Mouse (Mus musculus) heart, postnatal 36 days (tissue): Measurements from ENCODE around the gene Gm5426. TPM values are rescaled to one million over a fixed set of nuclear protein-coding genes. Genes with fewer than 3 reads are reported as not detected.

Experiments used
- microRNA-seq, 2 experiments: library from miRNA; unstranded; fragments of <30 nt; microRNA quantifications; one replicate each; pipeline ENCODE4 v1.2.0; 2021; ENCODE audit warnings: borderline number of aligned reads in 2 of 2
- total RNA-seq, 2 experiments: library from RNA; stranded (reverse); gene quantifications; 2 replicates each; pipeline ENCODE4 v1.2.3; 2021

Gm5426 gene
- total RNA-seq, 2 experiments from 2014 or later = not detected

Small RNAs within 50 kb of the gene (microRNA-seq; reads per million reads assigned to microRNA genes)
- 0 reads per million in 2 experiments for gene Gm22913

Other genes starting within 250 kb of the Gm5426 start
- 10 to 100 TPM; 31.4 to 36.0 TPM for gene Eea1, start 196.0 kb upstream of the Gm5426 start, total RNA-seq